Mouse (Mus musculus) liver, embryonic 12.5 days (tissue): ENCODE results near the gene Cox19. TPM values are rescaled to one million over a fixed set of nuclear protein-coding genes. Genes with fewer than 3 reads are reported as not detected.
"Not testable (repeated sequence)": the region's sequence is repeated elsewhere in the genome, so short reads cannot be mapped to it uniquely, and the experiment has no call there.

Source experiments
- ATAC-seq: fragments of 200-750 bp; cut with Nextera tagmentation; 2 replicates; pipeline ENCODE4 v1.8.0; 2017; ENCODE audit warnings: moderate number of reproducible peaks, mild to moderate bottlenecking, moderate library complexity
- H3K27ac ChIP-seq: fragments of 300-500 bp; sonication (generic); 2 replicates; pipeline ENCODE4 v1.5.1; 2016; ENCODE audit warnings: mild to moderate bottlenecking
- H3K27me3 ChIP-seq: fragments of 300-500 bp; sonication (generic); replicated peaks from 2 replicates; pipeline ENCODE4 v1.6.1; 2016; ENCODE audit warnings: mild to moderate bottlenecking, moderate library complexity
- H3K36me3 ChIP-seq: fragments of 300-500 bp; sonication (generic); 2 replicates; pipeline ENCODE4 v1.6.1; 2016; ENCODE audit warnings: mild to moderate bottlenecking, moderate library complexity
- H3K4me1 ChIP-seq: fragments of 300-500 bp; sonication (generic); 2 replicates; pipeline ENCODE4 v1.6.1; 2016
- H3K4me2 ChIP-seq: fragments of 300-500 bp; sonication (generic); 2 replicates; pipeline ENCODE4 v1.6.1; 2016; ENCODE audit warnings: mild to moderate bottlenecking, moderate library complexity
- H3K4me3 ChIP-seq: fragments of 300-500 bp; sonication (generic); 2 replicates; pipeline ENCODE4 v1.5.1; 2016; ENCODE audit warnings: mild to moderate bottlenecking, moderate library complexity
- H3K9ac ChIP-seq: fragments of 300-500 bp; sonication (generic); 2 replicates; pipeline ENCODE4 v1.6.1; 2016; ENCODE audit warnings: mild to moderate bottlenecking, moderate library complexity
- H3K9me3 ChIP-seq: fragments of 300-500 bp; sonication (generic); replicated peaks from 2 replicates; pipeline ENCODE4 v1.6.1; 2016; ENCODE audit warnings: mild to moderate bottlenecking, moderate library complexity
- WGBS: fragments of 180-500 bp; shearing (Covaris S2); methylation state at CpG from one replicate; pipeline ENCODE4 v1.1.7; 2016; ENCODE audit not compliant: insufficient replicate concordance; 5-methylcytosine and 5-hydroxymethylcytosine counted together
- polyA plus RNA-seq: library from polyadenylated mRNA; unstranded; fragments of >200 nt; fragmentation: Nextera tagmentation; extraction: Ambion mirVana; gene quantifications from 2 replicates; pipeline ENCODE4 v1.2.1, GENCODE M21; 2016

The Cox19 gene
- polyA plus RNA-seq, 1 experiment from 2014 or later, result 73.8 TPM

- H3K4me3 ChIP-seq, result peak overlapping the region; percentile 73
- 39% methylated on average over 5 of the region's 5 CpGs for WGBS
- not testable (repeated sequence) for H3K9me3 ChIP-seq, H3K27me3 ChIP-seq
- peak overlapping the region; percentile 93 for H3K9ac ChIP-seq
- peak; percentile 30 for ATAC-seq
- H3K4me1 ChIP-seq, result peaks cover 97% of the 10 kb centered on the region
- peaks cover 72% of the 10 kb centered on the region for H3K36me3 ChIP-seq
- peak overlapping the region; percentile 100 for H3K27ac ChIP-seq
- H3K4me2 ChIP-seq, result peak overlapping the region; percentile 91
Observed at GRCm38 (mm10) chr5:139390324-139391119, 39.3 kb upstream of the Cox19 start.

- peak overlapping the region; percentile 93 for H3K9ac ChIP-seq
- H3K27ac ChIP-seq, result peak overlapping the region; percentile 100
- ATAC-seq, result peak; percentile 87
- peaks cover 97% of the 10 kb centered on the region for H3K4me1 ChIP-seq
- peak overlapping the region; percentile 91 for H3K4me2 ChIP-seq
- peaks cover 72% of the 10 kb centered on the region for H3K36me3 ChIP-seq
- WGBS, result 7% methylated on average over 6 of the region's 6 CpGs
- H3K9me3 ChIP-seq, result no peaks in the 10 kb centered on the region
- peak overlapping the region; percentile 73 for H3K4me3 ChIP-seq
- no peaks in the 10 kb centered on the region for H3K27me3 ChIP-seq
Observed at GRCm38 (mm10) chr5:139389676-139390061, 38.5 kb upstream of the Cox19 start.

- 32% methylated on average over 17 of the region's 17 CpGs for WGBS
- Histone ChIP-seq H3K9ac (peak overlapping the region; percentile 93), H3K36me3 (peaks cover 72% of the 10 kb centered on the region), H3K4me1 (peaks cover 97% of the 10 kb centered on the region), H3K9me3 (no peaks in the 10 kb centered on the region), H3K4me3 (peak overlapping the region; percentile 73), H3K4me2 (peak overlapping the region; percentile 91), H3K27ac (peak overlapping the region; percentile 100), H3K27me3 (no peaks in the 10 kb centered on the region)
- peak; percentile 79 for ATAC-seq
Observed at GRCm38 (mm10) chr5:139388694-139389675, 37.8 kb upstream of the Cox19 start.

- peak overlapping the region; percentile 100 for H3K27ac ChIP-seq
- no peaks in the 10 kb centered on the region for H3K9me3 ChIP-seq
- no peak for ATAC-seq
- H3K9ac ChIP-seq, result peak overlapping the region; percentile 93
- peak overlapping the region; percentile 73 for H3K4me3 ChIP-seq
- H3K36me3 ChIP-seq, result peaks cover 69% of the 10 kb centered on the region
- 60% methylated on average over 4 of the region's 4 CpGs for WGBS
- H3K4me1 ChIP-seq, result peaks cover 97% of the 10 kb centered on the region
- H3K4me2 ChIP-seq, result peak overlapping the region; percentile 91
- H3K27me3 ChIP-seq, result no peaks in the 10 kb centered on the region
Observed at GRCm38 (mm10) chr5:139388195-139388570, 37.0 kb upstream of the Cox19 start.

GRCm38 (mm10) chr5:139387329-139388194 is 36.3 kb upstream of the Cox19 start:
- no peak for ATAC-seq
- Histone ChIP-seq H3K36me3 (peaks cover 63% of the 10 kb centered on the region), H3K27me3 (no peaks in the 10 kb centered on the region), H3K4me3 (peak overlapping the region; percentile 73), H3K9me3 (no peaks in the 10 kb centered on the region), H3K9ac (peak overlapping the region; percentile 93), H3K4me2 (peak overlapping the region; percentile 91), H3K4me1 (peaks cover 97% of the 10 kb centered on the region), H3K27ac (peak overlapping the region; percentile 100)
- 71% methylated on average over 10 of the region's 10 CpGs for WGBS

GRCm38 (mm10) chr5:139386047-139386446 is 34.8 kb upstream of the Cox19 start:
- H3K4me3 ChIP-seq, result peak overlapping the region; percentile 1; the same call in 1 of the 2 replicates
- 88% methylated on average over 5 of the region's 5 CpGs for WGBS
- H3K36me3 ChIP-seq, result peaks cover 48% of the 10 kb centered on the region
- peak overlapping the region; percentile 93; the same call in 1 of the 2 replicates for H3K9ac ChIP-seq
- no peaks in the 10 kb centered on the region for H3K27me3 ChIP-seq
- peak overlapping the region; percentile 91 for H3K4me2 ChIP-seq
- no peak for ATAC-seq
- peak overlapping the region; percentile 100 for H3K27ac ChIP-seq
- H3K9me3 ChIP-seq, result no peaks in the 10 kb centered on the region
- peaks cover 97% of the 10 kb centered on the region for H3K4me1 ChIP-seq

- H3K27me3 ChIP-seq, result no peaks in the 10 kb centered on the region
- ATAC-seq, result no peak
- WGBS, result 60% methylated on average over 10 of the region's 10 CpGs
- peaks cover 95% of the 10 kb centered on the region for H3K4me1 ChIP-seq
- H3K9ac ChIP-seq, result peak overlapping the region; percentile 83
- H3K36me3 ChIP-seq, result peaks cover 45% of the 10 kb centered on the region
- no peaks in the 10 kb centered on the region for H3K9me3 ChIP-seq
- H3K4me2 ChIP-seq, result peak overlapping the region; percentile 91
- H3K4me3 ChIP-seq, result no peak overlapping the region
- H3K27ac ChIP-seq, result peak overlapping the region; percentile 100
Observed at GRCm38 (mm10) chr5:139384531-139384930, 33.3 kb upstream of the Cox19 start.

- ATAC-seq, result no peak
- H3K4me1 ChIP-seq, result peaks cover 95% of the 10 kb centered on the region
- H3K4me3 ChIP-seq, result peak overlapping the region; percentile 78
- WGBS, result 43% methylated on average over 9 of the region's 9 CpGs
- no peaks in the 10 kb centered on the region for H3K9me3 ChIP-seq
- peak overlapping the region; percentile 100 for H3K27ac ChIP-seq
- H3K27me3 ChIP-seq, result no peaks in the 10 kb centered on the region
- peaks cover 41% of the 10 kb centered on the region for H3K36me3 ChIP-seq
- peak overlapping the region; percentile 83 for H3K9ac ChIP-seq
- peak overlapping the region; percentile 91 for H3K4me2 ChIP-seq
Observed at GRCm38 (mm10) chr5:139383234-139383633, 32.0 kb upstream of the Cox19 start.

GRCm38 (mm10) chr5:139382760-139383159 is 31.5 kb upstream of the Cox19 start:
- WGBS, result 6% methylated on average over 8 of the region's 8 CpGs

GRCm38 (mm10) chr5:139381586-139382513 is 30.6 kb upstream of the Cox19 start:
- ATAC-seq, result peak; percentile 59
- no peaks in the 10 kb centered on the region for H3K9me3 ChIP-seq
- H3K27me3 ChIP-seq, result no peaks in the 10 kb centered on the region
- H3K4me2 ChIP-seq, result peak overlapping the region; percentile 91
- H3K36me3 ChIP-seq, result peaks cover 32% of the 10 kb centered on the region
- peaks cover 95% of the 10 kb centered on the region for H3K4me1 ChIP-seq
- peak overlapping the region; percentile 78 for H3K4me3 ChIP-seq
- WGBS, result 23% methylated on average over 18 of the region's 18 CpGs
- H3K9ac ChIP-seq, result peak overlapping the region; percentile 83
- peak overlapping the region; percentile 100 for H3K27ac ChIP-seq

More at GRCm38 (mm10) chr5:139382760-139383159, 31.5 kb upstream of the Cox19 start:
- H3K9me3 ChIP-seq, result no peaks in the 10 kb centered on the region
- peak overlapping the region; percentile 83 for H3K9ac ChIP-seq
- peaks cover 37% of the 10 kb centered on the region for H3K36me3 ChIP-seq
- H3K4me1 ChIP-seq, result peaks cover 95% of the 10 kb centered on the region
- no peaks in the 10 kb centered on the region for H3K27me3 ChIP-seq
- peak overlapping the region; percentile 100 for H3K27ac ChIP-seq
- peak; percentile 73 for ATAC-seq
- peak overlapping the region; percentile 78 for H3K4me3 ChIP-seq
- peak overlapping the region; percentile 91 for H3K4me2 ChIP-seq
